Mouse (Mus musculus): ENCODE data around the gene Disp1.

GRCm38 (mm10) chr1:183167776-183168175 is 53.5 kb downstream of the Disp1 start:
- TF ChIP-seq CTCF (IDR thresholded peaks at IDR 0.05; ENCODE audit: control insufficient read depth, insufficient read depth, insufficient replicate concordance, low read depth, low read length) (no peak), POLR2A (IDR thresholded peaks at IDR 0.05; ENCODE audit: control insufficient read depth, low read depth, low read length) (no peak)

All from testis, adult 2 months (tissue).